ENCODE assay signal across 15 mouse cellular contexts in the genomic region with DNA sequence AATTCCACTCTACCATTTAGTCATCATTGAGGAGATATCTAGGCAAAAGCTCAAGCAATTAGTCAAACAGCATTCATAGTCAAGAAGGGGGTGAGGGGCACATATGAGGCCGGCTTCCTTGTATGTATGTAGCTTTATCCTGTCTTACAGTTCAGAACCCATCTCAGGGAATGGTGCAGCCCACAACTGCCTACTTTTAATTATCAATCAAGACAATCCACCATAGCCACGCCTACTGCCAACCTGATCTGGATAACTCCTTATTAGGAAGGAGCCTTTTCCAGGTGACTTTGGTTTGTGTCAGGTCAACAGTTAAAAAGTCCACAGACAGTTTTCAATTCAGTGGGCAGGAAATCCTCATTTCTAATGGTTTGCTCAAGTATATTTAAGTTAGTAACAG. TPM values are rescaled to one million over a fixed set of nuclear protein-coding genes. Genes with fewer than 3 reads are reported as not detected.
DNase-seq lines count a peak whose midpoint lies in the region; TF ChIP-seq lines count a peak whose summit lies in the region.
"Had no signal": no experiment of that assay in that cellular context is flagged by ENCODE, and none has a peak within 500 bp of the region (broad histone marks: within the 10 kb centered on the region; RNA-seq: fewer than 3 reads in every experiment).

No protein-coding gene starts in this region.

- no peak overlapping the region for H3ac ChIP-seq in myocyte (ENCODE audit: control insufficient read depth, insufficient read length)

- peak overlapping the region; percentile 84 for H3K27ac ChIP-seq in gastrocnemius, adult 2 months
- H3K27ac ChIP-seq in bone marrow macrophage, adult 2 months (ENCODE audit: insufficient read depth, low read depth, low read length), result peak overlapping the region; percentile 84
- H3K27ac ChIP-seq in thymus, adult 2 months (ENCODE audit: control insufficient read depth, insufficient read depth, low read length), result no peak overlapping the region
- H3K27ac ChIP-seq: embryonic facial prominence, embryonic 12.5 days; forebrain, embryonic 12.5 days; hindbrain, embryonic 10.5 days; hindbrain, embryonic 14.5 days had no signal

- no peak for TF ChIP-seq CTCF in gastrocnemius, adult 2 months (IDR thresholded peaks at IDR 0.05)
- no peak for TF ChIP-seq CTCF in bone marrow macrophage, adult 2 months (IDR thresholded peaks at IDR 0.05; ENCODE audit: low read depth, low read length)
- TF ChIP-seq CTCF in thymus, adult 2 months (IDR thresholded peaks at IDR 0.05; ENCODE audit: borderline replicate concordance, control insufficient read depth, extremely low read depth, insufficient read depth, low read length, poor library complexity), result no peak

- H3K4me1 ChIP-seq in bone marrow macrophage, adult 2 months (ENCODE audit: control insufficient read depth, insufficient read depth, low read length), result peaks cover 48% of the 10 kb centered on the region
- H3K4me1 ChIP-seq in thymus, adult 2 months (replicated peaks; ENCODE audit: control insufficient read depth, insufficient read depth, low read length), result no peaks in the 10 kb centered on the region
- H3K4me1 ChIP-seq: forebrain, embryonic 12.5 days; hindbrain, embryonic 10.5 days had no signal

- H3K4me2 ChIP-seq in myocyte (ENCODE audit: low read depth), result peak overlapping the region; percentile 69
- H3K4me2 ChIP-seq: embryonic facial prominence, embryonic 12.5 days; forebrain, embryonic 12.5 days; heart, embryonic 12.5 days; hindbrain, embryonic 14.5 days had no signal

- no peak for TF ChIP-seq POLR2A in bone marrow macrophage, adult 2 months (IDR thresholded peaks at IDR 0.05; ENCODE audit: borderline replicate concordance, low read depth, low read length)
- TF ChIP-seq POLR2A in myocyte (IDR thresholded peaks at IDR 0.05; ENCODE audit: insufficient read length, low read depth), result no peak
- TF ChIP-seq POLR2A in thymus, adult 2 months (IDR thresholded peaks at IDR 0.05; ENCODE audit: control insufficient read depth, extremely low read depth, insufficient read depth, low read length, poor library complexity), result no peak

- H3K36me3 ChIP-seq in myocyte (ENCODE audit: control insufficient read depth, insufficient read depth), result no peaks in the 10 kb centered on the region
- no peaks in the 10 kb centered on the region; the same call in 1 of the 2 replicates for H3K36me3 ChIP-seq in thymus, adult 2 months (ENCODE audit: control insufficient read depth, insufficient read depth, low read length)
- H3K36me3 ChIP-seq: embryonic facial prominence, embryonic 12.5 days; forebrain, embryonic 12.5 days; heart, embryonic 12.5 days; hindbrain, embryonic 10.5 days had no signal

- no peaks in the 10 kb centered on the region for H3K27me3 ChIP-seq in myocyte (ENCODE audit: control insufficient read depth, insufficient read depth, insufficient read length)
- H3K27me3 ChIP-seq in thymus, adult 2 months (ENCODE audit: control insufficient read depth, insufficient read depth, low read length), result no peaks in the 10 kb centered on the region
- H3K27me3 ChIP-seq: embryonic facial prominence, embryonic 12.5 days; forebrain, embryonic 12.5 days; heart, embryonic 12.5 days had no signal

- H3K79me2 ChIP-seq in myocyte (ENCODE audit: control insufficient read depth, insufficient read depth), result peaks cover 63% of the 10 kb centered on the region

- H3K4me3 ChIP-seq in gastrocnemius, adult 2 months, result no peak overlapping the region
- no peak overlapping the region for H3K4me3 ChIP-seq in bone marrow macrophage, adult 2 months (ENCODE audit: insufficient read depth, low read length)
- H3K4me3 ChIP-seq in myocyte, result no peak overlapping the region
- no peak overlapping the region for H3K4me3 ChIP-seq in thymus, adult 2 months (ENCODE audit: control insufficient read depth, insufficient read depth, low read length)
- H3K4me3 ChIP-seq: embryonic facial prominence, embryonic 12.5 days; forebrain, embryonic 12.5 days; heart, embryonic 12.5 days; hindbrain, embryonic 10.5 days had no signal

- WGBS in thymus, adult 2 months, result 91% methylated on average over 2 of the region's 2 CpGs

- intact Hi-C loops in gastrocnemius, adult 2 months (cut with DNase I), result no loop called here

- no peak for DNase-seq in gastrocnemius, adult 2 months
- no peak for DNase-seq in gastrocnemius, adult 18-20 months (ENCODE audit: low spot score)
- DNase-seq in kidney, adult 9 months, result peak; percentile 73
- no peak for DNase-seq in kidney, postnatal 4 days
- no peak for DNase-seq in thymus, adult 2 months
- DNase-seq: adrenal gland, postnatal 10 days; cerebellum, postnatal 10 days; gastrocnemius, postnatal 25 days had no signal

TF ChIP-seq in myocyte, 11 proteins besides CTCF, POLR2A, EP300 and RAD21:
- TF ChIP-seq SRF (IDR thresholded peaks at IDR 0.05; ENCODE audit: control insufficient read depth, insufficient read length, low read depth) (no peak), E2F4 (IDR thresholded peaks at IDR 0.05; ENCODE audit: insufficient read depth) (no peak), MAX (IDR thresholded peaks at IDR 0.05; ENCODE audit: low read depth) (no peak), MYOG (IDR thresholded peaks at IDR 0.05; ENCODE audit: control insufficient read depth in 1 of 3, insufficient read depth in 1 of 3, insufficient read length in 2 of 3, low read depth in 2 of 3) (no peak), CEBPB (IDR thresholded peaks at IDR 0.05; ENCODE audit: insufficient read depth, poor library complexity, severe bottlenecking) (no peak), REST (IDR thresholded peaks at IDR 0.05; ENCODE audit: insufficient read depth, insufficient read length) (no peak), USF1 (IDR thresholded peaks at IDR 0.05; ENCODE audit: low read depth) (no peak), MYOD1 (IDR thresholded peaks at IDR 0.05; ENCODE audit: control insufficient read depth in 1 of 3, insufficient read length in 2 of 3, low read depth in 2 of 3) (no peak), TCF12 (IDR thresholded peaks at IDR 0.05; ENCODE audit: insufficient read depth, poor library complexity, severe bottlenecking) (no peak), POLR2AphosphoS2 (IDR thresholded peaks at IDR 0.05; ENCODE audit: insufficient read length, low read depth) (no peak), TCF3 (IDR thresholded peaks at IDR 0.05; ENCODE audit: insufficient read length, low read depth) (no peak)

RNA-seq across cellular contexts. Expression of a gene that starts 14.1 kb away (rescaled TPM):
- total RNA-seq in gastrocnemius, adult 2 months (2021), result 10 to 100 TPM; 17.0 to 20.1 TPM
- 10 to 100 TPM; 19.1 to 30.1 TPM for total RNA-seq in gastrocnemius, adult 18-20 months (2021)
- 244 and 271 TPM in 2 replicates for polyA plus RNA-seq in bone marrow macrophage, adult 2 months (2012; ENCODE audit: insufficient read depth, insufficient read length, missing spikeins)
- polyA plus RNA-seq in myocyte (2012; fragmentation: generic; extraction: Trizol), result 28.7 TPM
- polyA plus RNA-seq in thymus, adult 2 months (2012; rRNA removed), result 17.2 and 18.4 TPM in 2 replicates

RNA-seq across cellular contexts. Expression of a gene that starts 14.2 kb away (rescaled TPM):
- total RNA-seq in gastrocnemius, adult 2 months (2021), result 100 to 1,000 TPM; 181 to 195 TPM
- total RNA-seq in gastrocnemius, adult 18-20 months (2021), result 100 to 1,000 TPM; 183 to 237 TPM
- polyA plus RNA-seq in bone marrow macrophage, adult 2 months (2012; ENCODE audit: insufficient read depth, insufficient read length, missing spikeins), result 67.2 TPM in 2 replicates
- 34.7 TPM for polyA plus RNA-seq in myocyte (2012; fragmentation: generic; extraction: Trizol)
- polyA plus RNA-seq in thymus, adult 2 months (2012; rRNA removed), result 8.7 and 12.9 TPM in 2 replicates

RNA-seq across cellular contexts. Expression of a gene that starts 47.6 kb away (rescaled TPM):
- total RNA-seq in gastrocnemius, adult 2 months (2021), result 10 to 100 TPM; 41.6 to 47.9 TPM
- total RNA-seq in gastrocnemius, adult 18-20 months (2021), result 10 to 100 TPM; 43.0 to 52.5 TPM
- polyA plus RNA-seq in bone marrow macrophage, adult 2 months (2012; ENCODE audit: insufficient read depth, insufficient read length, missing spikeins), result 13.6 and 18.4 TPM in 2 replicates
- 3.5 TPM for polyA plus RNA-seq in myocyte (2012; fragmentation: generic; extraction: Trizol)
- polyA plus RNA-seq in thymus, adult 2 months (2012; rRNA removed), result 12.7 and 13.6 TPM in 2 replicates
